Mouse (Mus musculus) adipose tissue, adult 10 weeks (tissue): ENCODE results near the gene Gls2. TPM values are rescaled to one million over a fixed set of nuclear protein-coding genes. Genes with fewer than 3 reads are reported as not detected.

Source experiments
- polyA plus RNA-seq: library from polyadenylated mRNA; stranded (reverse); fragments of 350-450 nt; fragmentation: Illumina TruSeq; extraction: RNeasy Lipid Tissue Mini Kit (QIAGEN cat#74804); gene quantifications from one replicate; pipeline ENCODE4 v1.2.3, GENCODE M21; 2014; ENCODE audit warnings: low read depth, low replicate concordance

Gene Gls2
- 0.81 TPM for polyA plus RNA-seq

DNA sequence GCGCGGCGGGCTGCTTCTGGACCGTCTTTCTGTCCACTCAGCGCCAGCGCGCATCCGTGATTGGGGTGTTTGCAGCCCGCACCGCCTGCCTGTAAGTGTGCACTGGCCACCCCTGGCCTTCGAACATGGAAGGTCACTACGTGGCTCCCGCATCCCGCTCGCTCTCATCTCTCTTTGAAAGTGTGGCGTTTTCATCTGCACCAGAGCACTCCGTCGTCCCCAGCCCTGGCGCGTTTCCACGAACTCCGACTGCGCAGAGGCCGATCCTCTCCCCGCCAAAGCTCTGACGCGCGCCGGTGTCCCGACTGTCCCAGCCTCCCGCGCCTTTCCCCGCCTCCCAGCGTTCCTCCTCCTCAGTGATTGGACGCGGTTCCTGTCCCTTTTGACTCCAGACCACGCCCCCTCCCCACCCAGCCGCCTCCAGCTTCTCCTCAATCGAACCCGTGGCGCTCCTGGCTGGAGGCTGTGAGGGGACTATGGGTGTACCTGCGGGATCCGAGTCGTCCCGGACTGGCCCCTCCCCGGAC lies at the start of gene Gls2:
Gls2 (plus strand) TSS at position 434 of the 527 bp plus-strand sequence.

DNA sequence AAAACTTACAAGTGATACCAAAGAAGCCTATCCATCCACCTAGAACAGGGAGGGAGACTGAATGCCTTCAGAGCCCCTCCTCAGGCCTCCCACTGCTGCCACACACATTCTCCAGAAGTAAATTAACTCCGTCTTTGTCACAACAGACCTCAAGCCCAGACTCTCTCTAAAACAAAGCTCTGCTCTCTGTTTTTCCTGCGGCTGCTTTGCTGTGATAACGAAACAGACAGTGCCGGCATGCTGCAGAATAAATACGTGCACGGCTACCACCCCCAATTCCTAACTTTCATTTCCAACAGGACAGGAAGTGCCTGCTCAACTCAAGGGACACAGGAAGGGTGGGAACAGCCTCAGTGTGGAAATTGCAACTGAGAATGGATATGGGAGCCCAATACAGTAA lies 14.3 kb upstream of the Gls2 start, which contains the start of gene Rbms2:
Rbms2 (minus strand) TSS at position 309 of the 400 bp plus-strand sequence.

DNA sequence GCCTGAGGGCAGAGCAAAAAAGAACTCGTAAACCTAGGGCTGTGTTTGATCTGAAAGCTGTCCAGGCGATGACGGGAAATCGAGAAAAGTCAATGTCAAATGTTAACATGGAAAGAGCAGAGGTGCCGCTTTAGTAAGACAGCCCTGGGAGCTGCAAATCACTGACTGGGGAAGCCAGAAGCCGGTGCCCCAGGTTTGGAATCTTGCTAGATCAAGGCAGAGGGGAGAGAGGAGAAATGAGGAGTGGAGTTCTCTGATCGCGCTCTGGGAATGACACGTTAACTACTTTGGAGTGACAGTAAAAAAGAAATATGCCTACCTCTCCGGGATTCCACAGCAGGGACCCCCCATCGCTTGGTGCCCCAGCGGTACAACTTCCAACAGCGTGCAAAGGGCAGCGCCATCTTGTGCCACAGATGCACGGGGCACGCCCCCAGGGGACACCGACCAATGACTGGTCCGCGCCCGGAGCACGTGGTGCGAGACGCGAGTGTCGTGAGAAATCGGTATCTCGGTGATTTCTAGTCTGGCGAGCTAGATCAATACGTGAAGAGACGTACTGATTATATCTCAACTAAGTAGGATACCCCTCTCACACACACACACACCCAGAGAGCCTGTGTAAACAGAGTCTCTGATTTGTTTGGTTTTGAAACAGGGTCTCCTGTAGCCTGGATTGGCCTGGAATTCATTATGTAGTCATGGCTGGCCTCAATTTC lies 17.3 kb downstream of the Gls2 start, which contains the start of gene Spryd4:
Spryd4 (minus strand) TSS at position 418 of the 719 bp plus-strand sequence.

DNA sequence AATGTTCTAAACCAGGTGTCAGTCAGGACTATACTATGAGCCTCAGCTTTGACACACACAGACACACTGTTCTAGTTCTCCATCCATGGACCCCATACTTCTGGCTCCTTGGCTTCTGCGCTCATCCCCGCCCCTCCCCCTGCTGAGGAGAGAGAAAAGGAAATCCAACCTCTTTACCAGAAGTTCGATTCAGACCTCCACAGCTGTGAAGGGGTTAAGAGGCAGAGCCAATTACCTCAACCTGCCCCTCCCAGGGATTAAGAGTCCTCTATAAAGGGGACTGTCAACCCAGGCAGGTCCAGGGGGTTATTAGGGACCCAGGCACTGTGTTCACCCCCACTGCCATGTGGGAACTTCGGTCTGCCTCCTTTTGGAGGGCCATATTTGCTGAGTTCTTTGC lies 31.3 kb downstream of the Gls2 start, which contains the start of gene Mip:
Mip (plus strand) TSS at position 301 of the 400 bp plus-strand sequence.

DNA sequence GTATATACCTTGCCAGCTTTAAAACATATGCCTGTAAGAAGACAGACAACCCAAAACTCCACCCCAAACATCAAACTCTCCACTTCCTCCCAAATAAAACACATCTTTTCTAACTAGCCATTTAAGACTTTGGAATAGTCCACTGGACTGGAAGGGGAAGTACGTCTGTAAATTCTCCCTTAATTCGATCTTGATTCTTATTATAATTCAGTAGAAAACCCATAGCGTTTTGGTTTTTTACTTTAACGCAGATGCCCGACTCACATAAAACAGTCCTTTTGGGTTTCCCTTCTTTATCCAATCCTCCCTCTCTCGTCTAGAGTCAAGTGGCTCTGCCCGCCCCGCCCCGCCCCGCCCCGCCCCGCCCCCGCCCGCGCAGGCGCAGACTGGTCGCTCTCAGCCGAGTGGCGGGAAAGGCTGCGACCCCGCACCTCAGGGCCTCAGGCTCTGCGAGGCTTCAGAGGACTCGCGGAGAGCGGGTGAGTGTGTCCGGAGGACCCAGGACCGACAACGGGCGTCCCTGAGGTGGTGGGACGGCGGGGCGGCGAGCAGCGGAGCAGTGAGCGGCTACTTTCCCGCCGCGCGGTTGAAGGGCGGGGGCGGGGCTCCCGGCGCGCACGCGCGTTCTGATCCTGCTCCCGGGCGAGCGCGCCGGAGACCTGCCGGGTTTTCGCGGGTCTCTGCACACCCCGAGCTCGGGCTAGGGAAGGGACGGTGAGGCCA lies 37.6 kb downstream of the Gls2 start, which contains the start of gene Timeless:
Timeless (plus strand) TSS at position 369 of the 723 bp plus-strand sequence.

DNA sequence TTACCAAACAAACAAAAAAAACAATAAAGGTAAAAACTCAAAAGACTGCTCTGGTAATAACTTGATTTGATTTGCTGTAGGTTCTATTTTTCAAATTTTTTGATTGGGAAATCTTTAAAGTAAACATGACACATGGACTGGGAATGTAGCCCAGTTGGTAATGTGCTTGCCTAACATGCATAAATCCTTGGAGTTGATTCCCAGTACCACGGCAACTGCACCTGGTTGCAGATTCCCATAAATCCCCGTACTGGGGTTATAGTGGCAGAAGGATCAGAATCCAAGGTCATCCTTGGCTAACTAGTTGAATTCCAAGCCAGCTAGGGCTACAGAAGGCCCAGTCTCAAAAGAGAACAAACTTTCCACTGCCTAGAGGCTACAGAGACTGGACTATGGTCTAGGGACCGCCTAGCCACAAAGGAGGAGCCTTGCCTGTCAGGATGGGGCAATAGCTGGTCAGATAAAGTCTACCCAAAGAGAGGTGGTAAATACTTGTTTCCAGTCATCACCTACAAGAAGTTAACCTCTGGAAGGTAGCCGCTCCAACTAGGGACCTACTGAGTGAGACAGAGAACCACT lies 59.5 kb downstream of the Gls2 start, which contains the start of gene Apon:
Apon (plus strand) TSS at position 420 of the 579 bp plus-strand sequence.

Other genes starting within 250 kb of the Gls2 start
- gene Hsd17b6, start 186.8 kb upstream of the Gls2 start, polyA plus RNA-seq: not detected
- 7.3 TPM for gene Prim1, start 179.3 kb upstream of the Gls2 start, polyA plus RNA-seq
- gene Naca, start 158.9 kb upstream of the Gls2 start, polyA plus RNA-seq: 744 TPM
- 84.8 TPM for gene Ptges3, start 135.5 kb upstream of the Gls2 start, polyA plus RNA-seq
- gene Atp5b, start 111.2 kb upstream of the Gls2 start, polyA plus RNA-seq: 972 TPM
- gene Baz2a, start 102.9 kb upstream of the Gls2 start, polyA plus RNA-seq: 33.2 TPM
- 87.6 TPM for gene Rbms2, start 14.2 kb upstream of the Gls2 start, polyA plus RNA-seq
- gene Spryd4, start 17.4 kb downstream of the Gls2 start, polyA plus RNA-seq: 9.3 TPM
- not detected for gene Mip, start 31.4 kb downstream of the Gls2 start, polyA plus RNA-seq
- 5.1 TPM for gene Timeless, start 37.6 kb downstream of the Gls2 start, polyA plus RNA-seq
- not detected for gene Apon, start 59.6 kb downstream of the Gls2 start, polyA plus RNA-seq
- not detected for gene Apof, start 74.2 kb downstream of the Gls2 start, polyA plus RNA-seq
- gene Stat2, start 76.1 kb downstream of the Gls2 start, polyA plus RNA-seq: 29.3 TPM
- 0.52 TPM for gene Il23a, start 104.3 kb downstream of the Gls2 start, polyA plus RNA-seq
- gene Pan2, start 108.9 kb downstream of the Gls2 start, polyA plus RNA-seq: 18.7 TPM
- gene Cnpy2, start 128.0 kb downstream of the Gls2 start, polyA plus RNA-seq: 146 TPM
- 162 TPM for gene Cs, start 143.3 kb downstream of the Gls2 start, polyA plus RNA-seq
- 39.7 TPM for gene Coq10a, start 174.5 kb downstream of the Gls2 start, polyA plus RNA-seq
- 26.0 TPM for gene Ankrd52, start 182.7 kb downstream of the Gls2 start, polyA plus RNA-seq
- 0.30 TPM for gene Slc39a5, start 206.8 kb downstream of the Gls2 start, polyA plus RNA-seq
- gene Nabp2, start 217.0 kb downstream of the Gls2 start, polyA plus RNA-seq: 47.3 TPM
- 33.2 TPM for gene Rnf41, start 217.2 kb downstream of the Gls2 start, polyA plus RNA-seq